Mouse (Mus musculus) CD4-positive, CD25-positive, alpha-beta regulatory T cell (primary cell): Measurements from ENCODE around the gene Rps6ka6. TPM values are rescaled to one million over a fixed set of nuclear protein-coding genes. Genes with fewer than 3 reads are reported as not detected.

ENCODE experiments used
- polyA plus RNA-seq: library from polyadenylated mRNA; unstranded; fragments of 100-300 nt; shearing (Covaris generic); gene quantifications from one replicate; pipeline ENCODE4 v1.2.1, GENCODE M21; 2017

The Rps6ka6 gene
- polyA plus RNA-seq, result 0.08 TPM

DNA sequence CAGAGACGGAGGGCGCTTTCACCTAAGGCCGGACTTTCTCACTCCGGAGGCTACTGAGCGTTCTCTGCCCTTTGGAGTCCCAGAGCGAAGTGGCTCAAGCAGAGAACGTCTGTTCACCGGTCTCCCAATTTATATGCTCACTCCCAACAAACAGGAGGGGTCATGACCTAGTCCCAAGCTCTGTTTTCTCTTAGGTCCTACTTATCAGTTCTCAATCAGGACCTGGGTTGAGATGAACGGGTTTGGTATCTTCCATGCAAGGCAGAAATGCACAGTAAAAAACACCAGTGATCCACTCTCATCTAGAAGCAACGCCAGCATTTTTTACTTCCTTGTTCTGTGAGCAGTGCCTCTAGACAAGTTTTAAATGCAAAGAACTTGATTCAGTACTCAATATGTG lies at the start of gene Rps6ka6:
Gene Rps6ka6, minus strand, starts transcription at position 101 of the 400 bp plus-strand sequence.

Other genes starting within 250 kb of the Rps6ka6 start
- 0.02 TPM for gene Hdx, start 159.1 kb upstream of the Rps6ka6 start, polyA plus RNA-seq